Mouse (Mus musculus) spleen, postnatal 14 days (tissue): ENCODE data around the gene Stard3nl.
"Not testable (repeated sequence)": the region's sequence is repeated elsewhere in the genome, so short reads cannot be mapped to it uniquely, and the experiment has no call there.

Experiments used
- DNase-seq, 2 experiments: peaks; one replicate each; pipeline ENCODE4 v3.0.0; 2021 to 2022; ENCODE audit warnings: low spot score in 2 of 2

Stard3nl gene

DNA sequence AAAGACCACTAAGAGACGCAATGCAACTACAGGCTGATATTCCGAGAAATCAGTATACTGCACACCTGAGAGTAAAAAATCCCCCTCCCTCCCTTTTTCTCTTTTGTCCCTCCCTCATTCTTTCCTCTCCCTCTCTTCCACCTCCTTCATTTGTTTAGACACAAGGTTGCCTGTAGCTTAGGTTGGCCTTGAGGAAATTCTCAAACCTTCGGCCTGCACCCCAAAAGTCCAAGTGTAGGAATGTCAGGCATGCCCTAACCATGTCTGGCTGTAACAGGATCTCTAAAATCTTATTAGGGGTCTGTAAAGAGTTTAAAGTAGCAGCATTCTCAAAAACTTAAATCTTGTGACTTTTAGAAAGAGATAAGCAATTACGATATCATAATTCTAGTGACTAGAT, 10.4 kb downstream of the Stard3nl start:
- no peak for DNase-seq

DNA sequence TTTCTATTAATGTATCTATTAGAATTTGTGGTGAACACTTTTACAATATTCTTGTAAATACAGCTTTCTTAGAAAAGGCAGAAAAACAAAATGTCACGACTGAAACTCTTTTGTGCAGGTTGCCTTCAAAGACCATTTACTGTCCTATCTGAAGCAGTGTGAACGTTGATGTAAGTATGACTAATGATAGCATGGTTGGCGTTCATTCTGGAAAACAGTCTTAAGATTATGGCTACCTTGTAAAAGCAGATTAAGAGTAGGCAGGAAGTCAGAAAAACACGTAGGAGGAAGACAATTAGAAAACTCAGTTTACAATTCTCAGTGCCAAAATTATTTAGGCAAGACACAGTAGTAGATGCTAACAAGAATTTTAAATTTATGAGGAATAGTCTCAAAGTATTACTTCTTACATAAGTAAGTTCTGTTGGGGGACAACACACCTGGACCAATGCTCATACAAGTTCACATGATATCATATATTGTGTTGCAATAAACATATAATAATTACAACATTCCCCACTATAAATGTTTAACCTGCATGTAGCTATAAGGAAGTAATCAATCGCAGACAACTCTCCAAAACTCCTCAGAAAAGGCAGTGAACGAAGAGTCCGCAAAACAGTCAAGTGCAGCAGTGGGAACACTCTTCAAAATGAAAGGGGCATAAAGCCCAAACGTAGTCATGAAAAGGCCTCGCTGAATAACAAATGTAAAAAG, 14.3 kb downstream of the Stard3nl start:
- no peak for DNase-seq

- DNase-seq, result no peak
Measured at GRCm38 (mm10) chr13:19379313-19379712, 16.3 kb downstream of the Stard3nl start.

DNA sequence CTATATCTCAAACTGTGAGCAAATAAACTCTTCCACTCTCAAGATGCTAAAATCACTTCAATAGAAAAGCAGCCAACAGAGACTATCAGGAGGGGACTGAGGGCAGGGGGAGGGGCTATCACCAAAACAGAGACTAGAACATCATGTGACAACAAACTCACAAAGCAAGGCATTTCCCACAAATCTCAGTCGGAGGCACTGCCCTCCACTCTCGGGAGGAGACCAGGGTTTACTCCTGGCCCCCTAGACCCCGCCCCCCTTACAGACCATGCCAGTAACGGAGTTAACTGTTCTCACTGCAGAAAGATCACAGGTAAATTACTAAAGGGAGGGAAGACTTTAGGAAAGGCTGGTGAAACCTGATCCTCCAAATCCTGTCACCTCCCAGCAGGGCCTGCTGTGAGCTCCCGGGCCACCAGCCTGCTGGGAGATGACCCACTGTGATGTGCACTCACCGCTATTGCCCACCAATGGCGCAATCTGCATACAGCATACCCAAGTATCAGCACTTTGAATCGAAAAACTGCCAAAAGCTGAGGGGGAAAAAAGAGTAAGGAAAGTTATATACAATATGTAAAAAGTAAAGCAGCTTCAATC, 23.4 kb downstream of the Stard3nl start:
- no peak for DNase-seq

DNA sequence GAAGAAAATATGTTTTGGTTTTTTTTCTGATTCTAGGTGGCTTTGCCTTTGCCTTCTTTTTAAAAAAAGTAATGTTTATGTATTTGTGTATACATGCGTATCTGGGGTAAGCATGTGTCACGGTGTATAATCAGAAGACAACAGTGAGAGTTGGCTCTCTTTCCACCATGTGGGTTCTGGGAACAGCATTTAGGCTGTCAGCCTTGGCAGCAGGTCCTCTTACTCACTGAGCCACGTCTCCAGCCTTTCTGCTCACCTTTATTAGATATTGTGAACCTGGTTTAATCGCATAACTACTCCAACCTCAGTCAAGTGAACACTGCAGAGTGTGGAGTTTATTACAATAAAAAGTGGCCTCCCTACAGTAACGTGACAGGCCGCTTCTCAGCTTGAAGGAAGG, 26.8 kb downstream of the Stard3nl start:
- no peak for DNase-seq

- no peak for DNase-seq
Measured at GRCm38 (mm10) chr13:19367536-19367935, 28.1 kb downstream of the Stard3nl start.

- no peak for DNase-seq
Measured at GRCm38 (mm10) chr13:19366866-19367265, 28.7 kb downstream of the Stard3nl start.

- DNase-seq, result peak in 1 of 2 experiments; percentile 43
Measured at GRCm38 (mm10) chr13:19365596-19365995, 30.0 kb downstream of the Stard3nl start.

DNA sequence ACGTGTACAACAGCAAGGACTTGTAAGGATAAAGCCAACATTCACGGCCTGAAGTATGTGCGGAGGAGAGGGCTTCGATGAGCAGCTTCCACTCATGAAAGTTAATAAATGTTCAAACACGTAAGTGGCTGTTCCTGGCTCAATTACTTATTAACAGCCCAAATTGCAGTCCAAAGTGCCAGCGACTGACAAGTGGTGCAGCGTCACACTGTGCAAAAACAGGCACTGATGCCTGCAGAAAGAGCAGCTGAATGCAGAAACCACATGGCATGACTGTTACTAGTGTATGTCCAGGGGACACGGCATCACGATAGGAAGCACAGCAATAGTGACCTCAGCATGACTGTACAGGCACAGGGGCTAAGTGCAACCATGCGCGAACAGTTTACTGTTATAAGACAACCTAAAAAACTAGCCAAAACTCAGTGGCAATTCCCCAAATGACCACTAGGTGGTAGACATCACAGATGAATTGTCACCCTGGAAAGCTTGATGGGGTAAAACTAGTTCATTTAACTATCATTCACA, 31.3 kb downstream of the Stard3nl start:
- peak in 1 of 2 experiments; percentile 27 for DNase-seq

DNA sequence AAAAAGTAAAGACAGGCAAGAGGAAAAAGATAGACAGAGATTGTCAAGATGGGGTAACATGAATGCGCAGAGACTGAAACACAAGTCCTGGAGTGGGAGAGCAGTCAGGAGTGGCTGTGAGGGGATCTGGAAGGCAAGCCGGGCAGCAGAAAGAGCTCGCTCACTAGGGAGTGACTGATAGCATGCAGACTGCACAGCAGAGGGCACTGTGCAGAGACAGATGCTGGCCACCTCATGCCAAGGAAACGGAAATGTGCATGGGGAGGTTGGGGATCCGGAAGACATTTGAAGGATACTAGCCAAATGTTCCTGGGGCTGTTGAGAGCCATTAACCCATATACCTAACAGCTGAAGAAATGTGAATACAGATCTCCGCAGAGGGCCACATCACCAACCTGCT, 33.2 kb downstream of the Stard3nl start:
- DNase-seq, result no peak

- DNase-seq, result no peak
Measured at GRCm38 (mm10) chr13:19358027-19358426, 37.6 kb downstream of the Stard3nl start.

DNA sequence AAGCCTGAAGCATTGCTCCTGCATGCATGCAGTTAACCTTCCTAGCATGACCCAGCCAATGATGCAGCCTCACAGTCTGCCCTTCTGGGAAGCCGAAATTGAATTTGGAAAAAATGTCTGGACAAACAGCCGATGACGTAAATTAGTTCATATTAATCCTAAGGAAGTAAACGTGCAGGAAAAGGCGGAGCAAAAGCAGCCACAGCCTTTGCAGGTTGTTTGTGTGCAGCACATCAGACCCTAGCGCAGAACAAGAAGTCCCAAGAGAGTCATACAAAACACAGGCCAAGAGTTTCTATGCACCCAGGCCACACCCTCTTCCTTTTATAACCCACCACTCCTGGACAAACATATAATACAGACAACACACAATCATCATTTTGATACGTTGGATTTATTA, 38.3 kb downstream of the Stard3nl start:
- DNase-seq, result no peak

GRCm38 (mm10) chr13:19356720-19357119, 38.9 kb downstream of the Stard3nl start:
- DNase-seq, result no peak

GRCm38 (mm10) chr13:19356120-19356519, 39.5 kb downstream of the Stard3nl start:
- no peak for DNase-seq

GRCm38 (mm10) chr13:19352795-19353194, 42.8 kb downstream of the Stard3nl start:
- DNase-seq, result no peak

- not testable (repeated sequence) for DNase-seq
Measured at GRCm38 (mm10) chr13:19340356-19340755, 55.2 kb downstream of the Stard3nl start.

GRCm38 (mm10) chr13:19336310-19336709, 59.3 kb downstream of the Stard3nl start:
- DNase-seq, result not testable (repeated sequence)
